Mouse (Mus musculus) testis, adult 2 months (tissue): ENCODE measurements around the gene Ggt5. TPM values are rescaled to one million over a fixed set of nuclear protein-coding genes. Genes with fewer than 3 reads are reported as not detected.

Experiments used
- H3K27ac ChIP-seq: fragments of 200-500 bp; 2 replicates; pipeline ENCODE4 v1.5.1; 2012; ENCODE audit warnings: low read depth, low read length; ENCODE audit not compliant: control insufficient read depth, insufficient read depth
- H3K27me3 ChIP-seq: fragments of 200-500 bp; 2 replicates; pipeline ENCODE4 v1.6.1; 2012; ENCODE audit warnings: mild to moderate bottlenecking, low read length, moderate library complexity; ENCODE audit not compliant: control insufficient read depth, insufficient read depth
- H3K36me3 ChIP-seq: fragments of 200-500 bp; 2 replicates; pipeline ENCODE4 v1.6.1; 2012; ENCODE audit warnings: mild to moderate bottlenecking, low read length; ENCODE audit not compliant: control insufficient read depth, insufficient read depth
- H3K4me1 ChIP-seq: fragments of 200-500 bp; 2 replicates; pipeline ENCODE4 v1.6.1; 2012; ENCODE audit warnings: low read length; ENCODE audit not compliant: control insufficient read depth, insufficient read depth
- H3K4me3 ChIP-seq: fragments of 200-500 bp; 2 replicates; pipeline ENCODE4 v1.5.1; 2012; ENCODE audit warnings: low read depth, mild to moderate bottlenecking, low read length, moderate library complexity, mixed read lengths; ENCODE audit not compliant: control insufficient read depth
- CTCF ChIP-seq: fragments of 200-500 bp; IDR thresholded peaks from 2 replicates; pipeline ENCODE4 v1.5.1; 2012; ENCODE audit warnings: low read depth, mild to moderate bottlenecking, inconsistent platforms, low read length, moderate library complexity; ENCODE audit not compliant: control insufficient read depth, insufficient read depth, insufficient replicate concordance
- POLR2A ChIP-seq: fragments of 200-500 bp; IDR thresholded peaks from 2 replicates; pipeline ENCODE4 v1.6.1; 2012; ENCODE audit warnings: low read depth, mild to moderate bottlenecking, inconsistent platforms, low read length, moderate library complexity; ENCODE audit not compliant: control insufficient read depth
- polyA plus RNA-seq: library from polyadenylated mRNA; depleted of rRNA; stranded (reverse); fragments of >200 nt; gene quantifications from 2 replicates; pipeline ENCODE4 v1.2.3, GENCODE M21; 2012

The Ggt5 gene
- polyA plus RNA-seq, 1 experiment, result 5.4 TPM

GRCm38 (mm10) chr10:75636084-75636786 lies 47.1 kb downstream of the Ggt5 start:
- Histone ChIP-seq H3K27me3 (no peaks in the 10 kb centered on the region), H3K36me3 (no peaks in the 10 kb centered on the region), H3K27ac (no peak overlapping the region), H3K4me1 (peaks cover 19% of the 10 kb centered on the region), H3K4me3 (no peak overlapping the region)
- TF ChIP-seq POLR2A (no peak), CTCF (no peak)

DNA sequence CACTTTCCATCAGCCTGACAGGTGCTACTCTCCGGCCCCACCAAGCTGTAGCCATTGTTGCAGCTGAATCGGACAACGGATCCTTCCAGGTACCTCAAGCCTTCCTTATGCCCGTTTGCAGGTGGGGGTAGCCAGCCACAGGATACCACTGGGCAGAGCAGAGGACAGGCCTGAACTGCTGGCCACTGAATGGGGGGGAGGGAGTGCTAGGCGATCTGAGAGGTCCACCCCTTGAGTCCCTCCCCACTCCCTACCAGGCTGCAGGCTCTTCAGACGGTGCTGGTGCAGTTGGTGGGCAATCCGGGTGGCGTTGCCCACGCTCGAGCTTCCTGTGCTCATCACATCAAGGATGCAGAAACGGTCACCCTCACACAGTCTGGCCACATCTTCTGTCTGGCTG lies 48.6 kb downstream of the Ggt5 start:
- no peak for TF ChIP-seq CTCF
- no peak for TF ChIP-seq POLR2A
- Histone ChIP-seq H3K4me3 (no peak overlapping the region), H3K27me3 (no peaks in the 10 kb centered on the region)

GRCm38 (mm10) chr10:75641721-75642222 lies 52.6 kb downstream of the Ggt5 start:
- peaks cover 2% of the 10 kb centered on the region; the same call in 1 of the 2 replicates for H3K4me1 ChIP-seq
- TF ChIP-seq CTCF, result no peak
- no peak for TF ChIP-seq POLR2A

More for the DNA sequence above, 48.6 kb downstream of the Ggt5 start:
- no peaks in the 10 kb centered on the region for H3K36me3 ChIP-seq
- H3K4me1 ChIP-seq, result peaks cover 19% of the 10 kb centered on the region
- H3K27ac ChIP-seq, result no peak overlapping the region

DNA sequence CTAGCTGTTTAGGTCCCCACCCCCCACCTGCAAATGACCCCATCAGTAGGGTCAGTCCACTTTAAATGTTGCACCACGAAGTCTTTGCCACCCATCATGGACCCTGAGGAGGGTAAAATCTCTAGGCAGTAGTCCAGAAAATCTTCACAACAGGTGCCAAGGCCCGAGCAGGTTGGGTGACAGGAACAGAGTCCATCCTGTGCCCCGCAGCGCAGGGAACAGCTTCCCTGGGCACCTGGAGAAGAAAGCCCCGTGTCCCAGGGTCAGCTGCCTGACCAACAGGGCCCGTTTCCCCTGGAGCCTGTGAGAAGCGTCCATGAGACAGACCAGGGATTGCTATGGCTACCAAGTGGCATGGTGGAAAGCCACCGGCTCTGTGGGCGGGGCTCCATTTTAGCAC lies 53.3 kb downstream of the Ggt5 start:
- no peak overlapping the region for H3K27ac ChIP-seq
- H3K4me3 ChIP-seq, result no peak overlapping the region
- peaks cover 2% of the 10 kb centered on the region; the same call in 1 of the 2 replicates for H3K4me1 ChIP-seq
- TF ChIP-seq POLR2A, result no peak
- no peak for TF ChIP-seq CTCF
- no peaks in the 10 kb centered on the region for H3K27me3 ChIP-seq
- H3K36me3 ChIP-seq, result no peaks in the 10 kb centered on the region

More at GRCm38 (mm10) chr10:75641721-75642222, 52.6 kb downstream of the Ggt5 start:
- no peaks in the 10 kb centered on the region for H3K27me3 ChIP-seq
- H3K27ac ChIP-seq, result no peak overlapping the region
- no peaks in the 10 kb centered on the region for H3K36me3 ChIP-seq
- no peak overlapping the region for H3K4me3 ChIP-seq

DNA sequence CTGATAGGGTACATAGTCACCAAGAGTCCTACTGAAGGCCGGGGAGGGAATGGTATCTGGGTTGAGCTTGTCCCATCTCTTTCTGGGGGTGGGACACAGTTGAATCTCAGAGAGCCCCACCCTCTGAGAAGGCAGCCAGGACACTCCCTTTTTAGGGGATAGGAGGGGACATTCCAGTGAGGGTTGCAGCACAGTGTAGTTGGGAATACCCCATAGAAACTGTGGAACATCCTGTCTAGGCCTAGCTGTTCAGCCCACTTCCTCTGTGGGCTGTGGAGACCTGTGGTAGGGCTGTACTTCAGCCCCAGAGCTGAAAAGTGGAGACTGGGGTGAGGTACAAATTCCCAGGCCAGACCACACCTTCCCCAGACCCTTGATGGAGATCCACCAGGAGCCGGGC lies 53.8 kb downstream of the Ggt5 start:
- peaks cover 2% of the 10 kb centered on the region; the same call in 1 of the 2 replicates for H3K4me1 ChIP-seq
- H3K36me3 ChIP-seq, result no peaks in the 10 kb centered on the region
- TF ChIP-seq CTCF, result no peak
- H3K4me3 ChIP-seq, result no peak overlapping the region
- H3K27me3 ChIP-seq, result no peaks in the 10 kb centered on the region
- H3K27ac ChIP-seq, result no peak overlapping the region

- H3K36me3 ChIP-seq, result no peaks in the 10 kb centered on the region; the same call in 1 of the 2 replicates
- TF ChIP-seq CTCF, result no peak
- TF ChIP-seq POLR2A, result no peak
- no peak within 1 kb of the TSS for H3K4me3 ChIP-seq
- H3K4me1 ChIP-seq, result peaks cover 2% of the 10 kb centered on the region; the same call in 1 of the 2 replicates
- no peaks in the 10 kb centered on the region for H3K27me3 ChIP-seq
- H3K27ac ChIP-seq, result no peak within 1 kb of the TSS
Observed at GRCm38 (mm10) chr10:75643741-75644343, 54.7 kb downstream of the Ggt5 start, which contains the start of gene Susd2. Susd2 (minus strand) TSS chr10:75644008.

DNA sequence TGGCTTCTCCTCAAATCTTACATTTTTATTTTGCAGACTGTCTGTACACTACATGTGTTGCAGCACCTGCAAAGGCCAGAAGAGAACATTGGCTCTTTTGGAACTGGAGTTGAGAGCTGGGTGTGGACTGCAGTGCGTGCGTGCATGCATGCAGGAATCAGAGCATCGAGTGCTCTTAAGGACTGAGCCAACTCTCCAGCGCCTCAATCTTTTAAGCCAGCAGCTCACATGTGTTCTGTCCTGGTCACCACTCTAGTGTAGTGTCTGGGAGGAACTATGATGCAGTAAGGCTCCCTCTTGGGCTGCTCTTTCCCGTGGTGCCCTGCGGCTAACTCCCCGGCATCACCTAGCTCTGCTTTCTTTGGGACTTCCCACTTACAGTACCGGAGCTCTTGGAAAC lies 56.5 kb downstream of the Ggt5 start:
- Histone ChIP-seq H3K27ac (no peak overlapping the region), H3K36me3 (no peaks in the 10 kb centered on the region; the same call in 1 of the 2 replicates)

More for the DNA sequence above, 56.5 kb downstream of the Ggt5 start:
- H3K4me3 ChIP-seq, result no peak overlapping the region
- H3K27me3 ChIP-seq, result no peaks in the 10 kb centered on the region
- H3K4me1 ChIP-seq, result peaks cover 2% of the 10 kb centered on the region; the same call in 1 of the 2 replicates
- TF ChIP-seq POLR2A (no peak), CTCF (no peak)
